Mouse (Mus musculus): ENCODE data around the gene Als2cl. TPM values are rescaled to one million over a fixed set of nuclear protein-coding genes. Genes with fewer than 3 reads are reported as not detected.

Als2cl gene
- polyA plus RNA-seq, 1 experiment from 2014 or later, result 1.9 TPM

- H3K4me3 ChIP-seq (replicated peaks; ENCODE audit: low read length), result no peak overlapping the region
- no peaks in the 10 kb centered on the region for H3K36me3 ChIP-seq (replicated peaks; ENCODE audit: control insufficient read depth, insufficient read depth)
- H3K4me2 ChIP-seq (replicated peaks), result no peak overlapping the region
- H3K4me1 ChIP-seq (replicated peaks; ENCODE audit: control insufficient read depth, insufficient read depth, low read length), result peaks cover 7% of the 10 kb centered on the region; the same call in 1 of the 2 replicates
- H3K27me3 ChIP-seq (ENCODE audit: control insufficient read depth, insufficient read depth, low read length), result peaks cover 11% of the 10 kb centered on the region; the same call in 1 of the 2 replicates
- H3K9ac ChIP-seq, result no peak overlapping the region
- H3K9me3 ChIP-seq (ENCODE audit: control insufficient read depth, low read length), result no peaks in the 10 kb centered on the region
- no peak for DNase-seq (ENCODE audit: low spot score)
- no peak overlapping the region for H3K27ac ChIP-seq
- WGBS, result 72% methylated on average over 7 of the region's 7 CpGs
- ATAC-seq (ENCODE audit: low FRiP score), result no peak
Measured at GRCm38 (mm10) chr9:110855903-110856302, 23.8 kb upstream of the Als2cl start.

GRCm38 (mm10) chr9:110856920-110857319 lies 22.8 kb upstream of the Als2cl start:
- Histone ChIP-seq H3K9me3 (ENCODE audit: control insufficient read depth, low read length) (no peaks in the 10 kb centered on the region), H3K27me3 (ENCODE audit: control insufficient read depth, insufficient read depth, low read length) (peaks cover 11% of the 10 kb centered on the region; the same call in 1 of the 2 replicates), H3K4me1 (replicated peaks; ENCODE audit: control insufficient read depth, insufficient read depth, low read length) (peaks cover 7% of the 10 kb centered on the region; the same call in 1 of the 2 replicates), H3K27ac (no peak overlapping the region), H3K4me3 (replicated peaks; ENCODE audit: low read length) (no peak overlapping the region), H3K4me2 (replicated peaks) (no peak overlapping the region), H3K9ac (no peak overlapping the region), H3K36me3 (replicated peaks; ENCODE audit: control insufficient read depth, insufficient read depth) (no peaks in the 10 kb centered on the region)
- 64% methylated on average over 4 of the region's 4 CpGs for WGBS
- DNase-seq (ENCODE audit: low spot score) (no peak), ATAC-seq (ENCODE audit: low FRiP score) (no peak)

- WGBS, result 9% methylated on average over 43 of the region's 50 CpGs
- peak within 1 kb of the TSS; percentile 42; the same call in 1 of the 2 replicates for H3K9ac ChIP-seq
- DNase-seq (ENCODE audit: low spot score), result no peak
Measured at GRCm38 (mm10) chr9:110857781-110858472, 21.7 kb upstream of the Als2cl start, which contains the start of gene Prss50. Gene Prss50 (plus strand): TSS chr9:110857967.

GRCm38 (mm10) chr9:110858523-110858922 lies 21.1 kb upstream of the Als2cl start:
- Histone ChIP-seq H3K9me3 (ENCODE audit: control insufficient read depth, low read length) (no peaks in the 10 kb centered on the region), H3K36me3 (replicated peaks; ENCODE audit: control insufficient read depth, insufficient read depth) (no peaks in the 10 kb centered on the region), H3K27ac (no peak overlapping the region), H3K4me3 (replicated peaks; ENCODE audit: low read length) (no peak overlapping the region), H3K9ac (no peak overlapping the region), H3K4me2 (replicated peaks) (no peak overlapping the region), H3K27me3 (ENCODE audit: control insufficient read depth, insufficient read depth, low read length) (peaks cover 11% of the 10 kb centered on the region; the same call in 1 of the 2 replicates), H3K4me1 (replicated peaks; ENCODE audit: control insufficient read depth, insufficient read depth, low read length) (peaks cover 7% of the 10 kb centered on the region; the same call in 1 of the 2 replicates)
- ATAC-seq (ENCODE audit: low FRiP score), result no peak
- WGBS, result 67% methylated on average over 5 of the region's 5 CpGs
- DNase-seq (ENCODE audit: low spot score), result no peak

More at GRCm38 (mm10) chr9:110857781-110858472, 21.7 kb upstream of the Als2cl start, which contains the start of gene Prss50:
- Histone ChIP-seq H3K4me3 (replicated peaks; ENCODE audit: low read length) (peak within 1 kb of the TSS; percentile 18), H3K9me3 (ENCODE audit: control insufficient read depth, low read length) (no peaks in the 10 kb centered on the region), H3K36me3 (replicated peaks; ENCODE audit: control insufficient read depth, insufficient read depth) (no peaks in the 10 kb centered on the region), H3K4me2 (replicated peaks) (peak within 1 kb of the TSS; percentile 47), H3K27me3 (ENCODE audit: control insufficient read depth, insufficient read depth, low read length) (peaks cover 11% of the 10 kb centered on the region; the same call in 1 of the 2 replicates), H3K4me1 (replicated peaks; ENCODE audit: control insufficient read depth, insufficient read depth, low read length) (peaks cover 7% of the 10 kb centered on the region; the same call in 1 of the 2 replicates), H3K27ac (no peak within 1 kb of the TSS)
- no peak for ATAC-seq (ENCODE audit: low FRiP score)

DNA sequence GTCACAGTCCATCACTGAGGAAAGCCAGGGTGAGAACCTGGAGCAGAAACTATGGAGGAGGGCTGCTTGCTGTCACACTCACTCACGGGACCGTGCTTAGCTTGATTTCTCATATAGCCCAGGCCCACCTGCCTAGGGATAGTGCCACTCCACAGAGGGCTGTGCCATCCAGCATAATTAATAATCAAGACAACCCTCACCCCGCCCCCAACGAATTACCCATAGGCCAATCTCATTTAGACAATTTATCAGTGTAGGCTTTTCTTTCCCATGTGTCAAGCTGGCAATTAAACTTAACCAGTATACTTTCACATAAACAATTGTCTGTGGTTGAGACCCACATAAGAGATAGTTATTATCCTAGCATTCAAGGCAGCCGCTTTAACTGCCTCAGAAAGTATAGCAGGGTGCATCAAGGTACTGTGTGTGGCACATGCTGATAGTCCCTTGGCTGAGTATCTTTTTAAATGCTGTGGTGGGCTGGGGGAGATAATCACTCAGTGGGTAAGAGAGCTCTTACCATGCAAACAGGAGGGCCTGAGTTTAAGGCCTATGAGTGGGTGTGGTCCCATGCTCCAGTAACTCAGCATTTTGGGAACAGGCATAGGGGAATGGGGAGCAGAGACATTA lies 20.6 kb upstream of the Als2cl start:
- H3K4me1 ChIP-seq (replicated peaks; ENCODE audit: control insufficient read depth, insufficient read depth, low read length), result peaks cover 7% of the 10 kb centered on the region; the same call in 1 of the 2 replicates
- no peaks in the 10 kb centered on the region for H3K36me3 ChIP-seq (replicated peaks; ENCODE audit: control insufficient read depth, insufficient read depth)
- H3K9ac ChIP-seq, result no peak overlapping the region
- H3K27me3 ChIP-seq (ENCODE audit: control insufficient read depth, insufficient read depth, low read length), result peaks cover 11% of the 10 kb centered on the region; the same call in 1 of the 2 replicates
- H3K4me2 ChIP-seq (replicated peaks), result no peak overlapping the region
- no peak for ATAC-seq (ENCODE audit: low FRiP score)
- H3K4me3 ChIP-seq (replicated peaks; ENCODE audit: low read length), result no peak overlapping the region
- WGBS, result 82% methylated on average over 5 of the region's 5 CpGs
- no peak overlapping the region for H3K27ac ChIP-seq
- H3K9me3 ChIP-seq (ENCODE audit: control insufficient read depth, low read length), result no peaks in the 10 kb centered on the region
- no peak for DNase-seq (ENCODE audit: low spot score)

DNA sequence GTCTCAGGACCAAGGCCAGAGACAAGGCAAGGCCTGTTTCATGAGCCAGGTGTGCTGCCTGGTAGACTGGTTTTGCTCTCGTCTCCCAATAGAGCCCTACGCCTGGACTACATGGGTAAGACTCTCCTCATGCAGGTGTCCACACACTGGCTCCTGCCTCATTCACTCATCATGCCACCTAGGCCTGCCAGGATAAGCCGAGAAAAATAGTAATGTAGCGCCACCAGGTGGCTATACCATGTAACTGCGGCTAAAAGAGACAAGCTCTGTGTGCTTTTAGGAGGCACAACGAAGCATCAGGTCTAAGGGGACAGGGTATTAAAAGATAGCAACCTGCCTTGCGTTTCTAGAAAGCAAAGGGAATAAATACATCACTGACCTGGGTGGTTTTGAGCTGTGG lies 8.6 kb upstream of the Als2cl start:
- H3K27ac ChIP-seq, result no peak overlapping the region
- no peak for ATAC-seq (ENCODE audit: low FRiP score)
- H3K36me3 ChIP-seq (replicated peaks; ENCODE audit: control insufficient read depth, insufficient read depth), result no peaks in the 10 kb centered on the region
- H3K9me3 ChIP-seq (ENCODE audit: control insufficient read depth, low read length), result no peaks in the 10 kb centered on the region
- no peak overlapping the region for H3K4me3 ChIP-seq (replicated peaks; ENCODE audit: low read length)
- no peak overlapping the region for H3K4me2 ChIP-seq (replicated peaks)
- WGBS, result 16% methylated on average over 7 of the region's 7 CpGs
- DNase-seq (ENCODE audit: low spot score), result peak; percentile 67
- H3K9ac ChIP-seq, result no peak overlapping the region
- H3K4me1 ChIP-seq (replicated peaks; ENCODE audit: control insufficient read depth, insufficient read depth, low read length), result peaks cover 17% of the 10 kb centered on the region
- H3K27me3 ChIP-seq (ENCODE audit: control insufficient read depth, insufficient read depth, low read length), result no peaks in the 10 kb centered on the region; the same call in 1 of the 2 replicates

GRCm38 (mm10) chr9:110873681-110874659 lies 5.7 kb upstream of the Als2cl start:
- H3K4me1 ChIP-seq (replicated peaks; ENCODE audit: control insufficient read depth, insufficient read depth, low read length), result peaks cover 17% of the 10 kb centered on the region
- peaks cover 4% of the 10 kb centered on the region for H3K27me3 ChIP-seq (ENCODE audit: control insufficient read depth, insufficient read depth, low read length)
- DNase-seq (ENCODE audit: low spot score), result peak; percentile 76
- H3K9ac ChIP-seq, result peak overlapping the region; percentile 55
- H3K36me3 ChIP-seq (replicated peaks; ENCODE audit: control insufficient read depth, insufficient read depth), result no peaks in the 10 kb centered on the region
- H3K4me2 ChIP-seq (replicated peaks), result peak overlapping the region; percentile 58
- no peaks in the 10 kb centered on the region for H3K9me3 ChIP-seq (ENCODE audit: control insufficient read depth, low read length)
- H3K4me3 ChIP-seq (replicated peaks; ENCODE audit: low read length), result peak overlapping the region; percentile 31
- 5% methylated on average over 39 of the region's 40 CpGs for WGBS
- peak overlapping the region; percentile 61 for H3K27ac ChIP-seq
- peak; percentile 69 for ATAC-seq (ENCODE audit: low FRiP score)

- H3K27ac ChIP-seq, result peak overlapping the region; percentile 61
- H3K36me3 ChIP-seq (replicated peaks; ENCODE audit: control insufficient read depth, insufficient read depth), result no peaks in the 10 kb centered on the region
- no peak overlapping the region for H3K9ac ChIP-seq
- H3K4me2 ChIP-seq (replicated peaks), result peak overlapping the region; percentile 58
- peaks cover 12% of the 10 kb centered on the region for H3K27me3 ChIP-seq (ENCODE audit: control insufficient read depth, insufficient read depth, low read length)
- DNase-seq (ENCODE audit: low spot score) (peak; percentile 44), ATAC-seq (ENCODE audit: low FRiP score) (peak; percentile 53; the same call in 1 of the 2 replicates)
- no peak overlapping the region for H3K4me3 ChIP-seq (replicated peaks; ENCODE audit: low read length)
- WGBS, result 6% methylated on average over 3 of the region's 3 CpGs
- H3K4me1 ChIP-seq (replicated peaks; ENCODE audit: control insufficient read depth, insufficient read depth, low read length), result peaks cover 18% of the 10 kb centered on the region
- no peaks in the 10 kb centered on the region for H3K9me3 ChIP-seq (ENCODE audit: control insufficient read depth, low read length)
Measured at GRCm38 (mm10) chr9:110874660-110875191, 4.9 kb upstream of the Als2cl start.

Measured in hindbrain, embryonic 14.5 days (tissue).